Mouse (Mus musculus) adrenal gland, adult (tissue): ENCODE results near the gene Tsen54.
A peak's percentile ranks its signal among the peaks of the same experiment; 100 is the strongest.
"Not testable (repeated sequence)": the region's sequence is repeated elsewhere in the genome, so short reads cannot be mapped to it uniquely, and the experiment has no call there.

Experiments used
- DNase-seq, 2 experiments: peaks; one replicate each; pipeline ENCODE4 v3.0.0; 2022 to 2023; ENCODE audit warnings: low spot score in 1 of 2; ENCODE audit not compliant: inconsistent age in 2 of 2

Gene Tsen54

DNA sequence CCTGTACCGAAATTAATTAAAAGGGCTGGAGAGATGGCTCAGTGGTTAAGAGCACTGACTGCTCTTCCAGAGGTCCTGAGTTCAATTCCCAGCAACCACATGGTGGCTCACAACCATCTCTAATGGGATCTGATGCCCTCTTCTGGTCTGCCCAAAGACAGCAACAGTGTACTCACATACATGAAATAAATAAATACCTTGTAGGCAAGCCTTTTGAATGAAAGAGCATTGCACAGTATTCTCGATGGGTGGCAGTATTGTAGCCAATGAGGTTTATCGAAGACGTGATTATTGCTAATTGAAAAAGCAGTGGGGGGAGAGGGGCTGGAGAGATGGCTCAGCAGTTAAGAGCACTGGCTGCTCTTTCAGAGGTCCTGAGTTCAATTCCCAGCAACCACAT is 42.6 kb downstream of the Tsen54 start:
- DNase-seq: not testable (repeated sequence)

- DNase-seq: peak in 1 of 2 experiments; percentile 43
Observed at GRCm38 (mm10) chr11:115857936-115858335, 43.4 kb downstream of the Tsen54 start.

DNA sequence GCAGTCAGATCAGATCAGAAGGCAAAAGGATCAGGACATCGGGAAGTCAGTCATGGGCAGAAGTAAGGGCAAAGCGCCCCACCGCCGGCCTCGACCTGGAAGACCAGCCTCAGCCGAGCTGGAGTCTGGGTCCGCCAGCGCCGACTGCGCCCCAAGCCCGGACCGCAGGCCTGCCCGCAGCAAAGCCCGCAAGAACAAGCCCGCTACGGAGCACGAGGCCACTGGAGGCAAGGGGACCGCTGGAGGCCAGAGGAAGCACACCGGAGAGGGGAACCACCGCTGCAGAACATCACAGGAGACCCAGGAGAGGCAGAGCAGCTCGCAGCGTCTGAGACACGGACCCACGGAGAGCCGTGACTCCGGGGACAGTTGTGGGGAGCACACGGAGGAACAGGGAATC is 43.8 kb downstream of the Tsen54 start, which contains the start of gene Myo15b:
Gene Myo15b, plus strand, starts transcription at position 53 of the 400 bp plus-strand sequence.
- no peak for DNase-seq

DNA sequence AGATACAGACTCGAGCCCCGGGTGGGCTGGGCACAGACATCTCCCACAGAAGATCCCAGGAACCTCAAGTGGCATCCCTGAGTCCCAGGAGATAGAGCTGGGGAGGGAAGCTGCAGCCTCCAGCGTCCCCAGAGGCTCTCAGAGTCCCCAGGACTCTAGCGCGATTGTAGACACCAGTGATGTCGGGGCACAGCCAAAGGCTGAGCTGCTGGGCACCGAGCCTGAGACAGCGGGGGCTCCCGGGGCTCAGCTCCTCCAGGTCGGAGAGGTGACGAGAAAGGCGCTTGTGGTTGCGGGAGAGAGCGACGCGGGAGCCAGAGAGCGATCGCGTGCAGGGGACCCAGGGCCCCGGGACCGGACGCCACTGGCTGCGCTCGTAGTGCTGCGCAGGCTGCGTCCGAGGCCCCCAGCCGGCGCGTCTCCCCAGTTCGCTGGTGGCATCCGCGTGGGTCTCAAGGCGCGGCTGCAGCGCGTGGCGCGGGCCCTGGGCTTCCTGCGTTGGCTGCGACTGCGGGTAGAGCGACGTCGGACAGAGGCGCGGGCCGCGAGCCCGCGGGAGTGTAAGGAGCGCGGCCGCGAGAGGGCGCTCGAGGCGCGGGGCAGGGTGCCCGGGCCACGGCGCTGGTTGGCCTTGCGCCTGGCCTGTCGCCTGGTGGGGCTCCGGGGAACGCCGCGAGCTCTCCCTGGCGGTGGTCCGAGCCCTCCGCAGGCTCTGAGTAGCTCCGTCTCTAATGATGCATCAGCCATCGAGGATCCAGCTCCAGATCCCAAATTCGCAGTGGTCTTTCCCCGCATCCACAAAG is 44.8 kb downstream of the Tsen54 start:
- peak; percentile 91 to 95 for DNase-seq

GRCm38 (mm10) chr11:115863895-115864294 is 49.4 kb downstream of the Tsen54 start:
- no peak for DNase-seq

- peak; percentile 37 to 49 for DNase-seq
Observed at GRCm38 (mm10) chr11:115869393-115869792, 54.9 kb downstream of the Tsen54 start.

DNA sequence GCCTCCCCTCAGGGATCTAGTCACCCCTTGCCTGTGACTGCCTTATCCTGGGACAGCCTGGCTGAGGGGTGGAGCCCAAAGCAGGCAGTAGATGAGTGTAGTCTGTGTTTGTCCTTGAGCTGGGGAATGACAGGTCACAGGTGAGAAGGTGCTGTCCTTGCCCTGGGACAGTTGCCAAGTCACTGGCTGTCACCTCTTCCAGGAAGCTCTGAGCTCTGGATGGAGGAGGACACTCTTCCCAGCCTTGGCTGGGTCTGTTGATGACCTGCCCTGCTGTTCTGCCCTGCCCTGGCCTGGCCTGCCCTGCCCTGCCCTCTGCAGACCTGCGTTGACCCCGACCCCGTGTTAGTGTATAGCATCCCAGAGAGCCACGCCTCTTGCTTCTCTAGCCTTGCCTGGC is 57.9 kb downstream of the Tsen54 start:
- DNase-seq: no peak
